19 mouse cellular contexts compared by ENCODE assay signal in the genomic region with DNA sequence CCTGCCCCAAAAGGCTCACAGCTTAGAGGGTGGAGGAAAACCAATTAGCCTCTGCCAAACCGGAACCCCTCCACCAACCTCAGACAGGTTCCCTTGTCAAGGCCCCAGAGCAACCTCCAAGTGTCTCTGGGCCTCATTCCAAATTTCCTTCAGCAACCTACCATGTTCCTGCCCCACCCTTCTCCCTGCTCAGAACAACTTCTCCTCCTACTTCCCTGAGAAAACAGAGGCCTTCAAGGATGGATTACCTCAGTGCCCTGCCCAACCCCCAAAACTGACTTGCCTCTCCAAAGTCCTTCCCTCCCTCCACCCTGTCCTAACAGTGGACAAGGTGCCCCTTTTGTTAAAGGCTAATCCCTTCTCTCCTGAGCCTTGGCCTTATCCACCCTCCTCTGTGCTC. TPM values are rescaled to one million over a fixed set of nuclear protein-coding genes. Genes with fewer than 3 reads are reported as not detected.
DNase-seq lines count a peak whose midpoint lies in the region; ATAC-seq lines count a peak whose summit lies in the region.
"Had no signal": no experiment of that assay in that cellular context is flagged by ENCODE, and none has a peak within 500 bp of the region (broad histone marks: within the 10 kb centered on the region; RNA-seq: fewer than 3 reads in every experiment).

No protein-coding gene starts in this region.

- no peaks in the 10 kb centered on the region for H3K27me3 ChIP-seq in heart, embryonic 14.5 days (ENCODE audit: control insufficient read depth, insufficient read depth, low read length)

- peaks cover 0 to 6% of the 10 kb centered on the region in 2 experiments; a peak in 3 of 4 replicates for H3K4me1 ChIP-seq in heart, embryonic 14.5 days (ENCODE audit: control insufficient read depth in 2 of 2, insufficient read depth in 2 of 2, low read length in 2 of 2)
- H3K4me1 ChIP-seq: limb, embryonic 13.5 days; midbrain, embryonic 15.5 days had no signal

- WGBS in heart, embryonic 14.5 days = 40% methylated on average over 1 of the region's 1 CpGs

- DNase-seq in heart, adult 9 months (ENCODE audit: low spot score in 2 of 2) = peak; percentile 15 to 24
- no peak for DNase-seq in heart, postnatal 25 days (ENCODE audit: low spot score)
- peak; percentile 59 to 76 for DNase-seq in kidney, postnatal 25 days
- DNase-seq in lung, postnatal 36 days = peak; percentile 81
- no peak for DNase-seq in adrenal gland, postnatal 25 days
- DNase-seq in yolk sac, embryonic 10.5 days (ENCODE audit: low spot score) = no peak
- DNase-seq in urinary bladder, postnatal 36 days (ENCODE audit: low spot score in 2 of 2) = no peak
- DNase-seq: cerebellum, postnatal 10 days; layer of hippocampus, postnatal 36 days; liver, postnatal 0 days had no signal

- no peak overlapping the region for H3K4me2 ChIP-seq in heart, embryonic 14.5 days (ENCODE audit: low read length)
- H3K4me2 ChIP-seq: limb, embryonic 13.5 days; midbrain, embryonic 15.5 days had no signal

- no peak overlapping the region for H3K4me3 ChIP-seq in heart, embryonic 14.5 days (ENCODE audit: control insufficient read depth in 1 of 2, insufficient read depth in 1 of 2, low read depth in 1 of 2, low read length in 2 of 2)
- H3K4me3 ChIP-seq: heart, adult 2 months; limb, embryonic 13.5 days; midbrain, embryonic 15.5 days had no signal

- H3K9ac ChIP-seq in heart, embryonic 14.5 days (ENCODE audit: low read length) = no peak overlapping the region
- H3K9ac ChIP-seq: limb, embryonic 13.5 days; liver, postnatal 0 days; midbrain, embryonic 15.5 days had no signal

- peak; percentile 56 for ATAC-seq in heart, embryonic 14.5 days (ENCODE audit: insufficient number of reproducible peaks, insufficient read depth, low FRiP score, low read depth)
- ATAC-seq: liver, postnatal 0 days; midbrain, embryonic 15.5 days had no signal

- intact Hi-C loops in heart, postnatal 25 days (cut with DNase I) = no loop called here

- no peaks in the 10 kb centered on the region for H3K9me3 ChIP-seq in heart, embryonic 14.5 days (ENCODE audit: control insufficient read depth, low read length)
- H3K9me3 ChIP-seq: limb, embryonic 13.5 days; midbrain, embryonic 15.5 days had no signal

- H3K27ac ChIP-seq in heart, embryonic 14.5 days (replicated peaks in 1 of 2; ENCODE audit: control insufficient read depth in 1 of 2, insufficient read depth in 1 of 2, low read depth in 2 of 2, low read length in 2 of 2) = no peak overlapping the region
- H3K27ac ChIP-seq: heart, adult 2 months; kidney, postnatal 0 days; limb, embryonic 13.5 days; midbrain, embryonic 15.5 days had no signal

- H3K36me3 ChIP-seq in heart, embryonic 14.5 days (ENCODE audit: control insufficient read depth, insufficient read depth, low read length) = no peaks in the 10 kb centered on the region
- H3K36me3 ChIP-seq: limb, embryonic 13.5 days; midbrain, embryonic 15.5 days had no signal

RNA-seq across cellular contexts. Expression of gene Ripply1, which starts 3.6 kb away (rescaled TPM):
- total RNA-seq in heart, postnatal 25 days (2021) = not detected
- not detected in 2 replicates for polyA plus RNA-seq in heart, embryonic 14.5 days (2014; fragmentation: Nextera tagmentation; extraction: Ambion mirVana)
- not detected in 2 replicates for total RNA-seq in adrenal gland, postnatal 25 days (2021)
- total RNA-seq: heart, adult 2 months; layer of hippocampus, postnatal 36 days had no signal
- polyA plus RNA-seq: embryonic facial prominence, embryonic 11.5 days; forebrain, embryonic 11.5 days; heart, adult 2 months; kidney, postnatal 0 days; liver, postnatal 0 days; midbrain, embryonic 15.5 days; neural tube, embryonic 11.5 days; testis, adult 2 months had no signal

RNA-seq across cellular contexts. Expression of gene Cldn2, which starts 14.9 kb away (rescaled TPM):
- total RNA-seq in heart, postnatal 25 days (2021) = not detected
- 0.09 TPM in 1 of 2 replicates, not detected in the other for polyA plus RNA-seq in heart, embryonic 14.5 days (2014; fragmentation: Nextera tagmentation; extraction: Ambion mirVana)
- 0.29 TPM in 1 of 2 replicates, not detected in the other for total RNA-seq in adrenal gland, postnatal 25 days (2021)
- total RNA-seq: heart, adult 2 months had no signal
- polyA plus RNA-seq: embryonic facial prominence, embryonic 11.5 days had no signal

Comparison
In these comparisons a context has a peak if more than half of its experiments do, and no peak if none do; other contexts are left out.
1. DNase-seq: peak in heart, adult 9 months (2 of 2), kidney, postnatal 25 days (2 of 2) and lung, postnatal 36 days (single experiment); none in heart, postnatal 25 days (single experiment), adrenal gland, postnatal 25 days (single experiment), yolk sac, embryonic 10.5 days (single experiment) and urinary bladder, postnatal 36 days (0 of 2).